Mouse (Mus musculus) lung, adult 2 months (tissue): ENCODE data around the gene Prc1. TPM values are rescaled to one million over a fixed set of nuclear protein-coding genes. Genes with fewer than 3 reads are reported as not detected.

Experiments
- DNase-seq: peaks from one replicate; pipeline ENCODE4 v3.0.0; 2022
- H3K4me1 ChIP-seq: fragments of 200-500 bp; 2 replicates; pipeline ENCODE4 v1.6.1; 2011; ENCODE audit warnings: low read length; ENCODE audit not compliant: control insufficient read depth, insufficient read depth
- H3K4me3 ChIP-seq: fragments of 200-500 bp; replicated peaks from 2 replicates; pipeline ENCODE3; 2011; ENCODE audit warnings: low read depth, mild to moderate bottlenecking, control low read depth, low read length; ENCODE audit errors: extremely low read depth
- CTCF ChIP-seq: fragments of 200-500 bp; IDR thresholded peaks from 2 replicates; pipeline ENCODE4 v1.5.1; 2011; ENCODE audit warnings: mild to moderate bottlenecking, low read length, control low read depth; ENCODE audit not compliant: insufficient read depth
- POLR2A ChIP-seq: fragments of 200-500 bp; IDR thresholded peaks from 2 replicates; pipeline ENCODE4 v1.6.1; 2011; ENCODE audit warnings: low read depth, mild to moderate bottlenecking, control low read depth, low read length, borderline replicate concordance; ENCODE audit errors: extremely low read depth
- WGBS: fragments of 180-500 bp; shearing (Covaris S2); methylation state at CpG from one replicate; pipeline ENCODE4 v1.1.7; 2018; 5-methylcytosine and 5-hydroxymethylcytosine counted together
- polyA plus RNA-seq: library from polyadenylated mRNA; depleted of rRNA; stranded (reverse); fragments of >200 nt; gene quantifications from 2 replicates; pipeline ENCODE4 v1.2.3, GENCODE M21; 2012; rRNA removed

Prc1 gene
- polyA plus RNA-seq, 1 experiment = 5.2 TPM

DNA sequence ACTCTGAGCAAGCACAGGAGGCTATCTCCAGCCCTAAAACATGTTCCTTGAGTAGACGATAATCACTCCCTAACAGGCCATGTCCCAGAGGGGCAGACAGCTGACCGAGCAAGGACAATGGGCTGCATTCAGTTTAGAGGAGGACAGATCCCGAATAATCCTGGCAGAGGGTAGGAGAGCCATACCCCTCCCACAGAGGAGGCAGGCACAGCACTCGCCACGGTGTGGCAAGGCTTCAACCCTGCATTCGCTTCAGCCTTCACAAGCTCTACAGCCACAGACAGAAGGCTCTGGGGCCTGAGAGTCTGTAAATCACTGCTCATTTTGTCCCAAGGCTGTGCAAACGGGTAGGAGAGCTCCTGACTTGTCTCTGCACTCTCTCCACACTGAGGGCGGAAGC, 62.9 kb downstream of the Prc1 start:
- WGBS = 83% methylated on average over 8 of the region's 8 CpGs
- DNase-seq = no peak
- TF ChIP-seq POLR2A = no peak
- TF ChIP-seq CTCF = no peak
- Histone ChIP-seq H3K4me3 (no peak overlapping the region), H3K4me1 (no peaks in the 10 kb centered on the region)

DNA sequence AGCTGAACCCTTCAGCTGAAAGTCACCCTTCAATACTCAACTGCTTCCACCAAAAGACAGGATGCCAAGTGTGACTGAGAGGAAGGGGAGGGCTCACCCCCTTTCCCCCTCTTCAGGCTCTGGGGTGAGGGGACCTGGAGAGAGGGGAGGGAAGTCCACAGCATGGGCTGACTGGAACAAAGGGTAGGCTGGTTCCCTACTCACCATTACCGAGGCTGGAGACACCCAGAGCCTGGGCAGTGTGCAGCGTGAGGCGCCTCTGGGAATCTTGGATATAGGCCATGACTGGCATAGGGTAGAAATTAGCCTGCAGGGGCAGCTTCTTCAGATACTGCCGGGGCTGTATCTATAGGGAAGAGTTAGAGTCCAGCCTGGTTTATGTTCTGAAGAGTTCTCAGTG, 63.8 kb downstream of the Prc1 start:
- Histone ChIP-seq H3K4me3 (no peak overlapping the region), H3K4me1 (no peaks in the 10 kb centered on the region)
- DNase-seq = no peak
- 77% methylated on average over 4 of the region's 4 CpGs for WGBS
- no peak for TF ChIP-seq POLR2A
- no peak for TF ChIP-seq CTCF

DNA sequence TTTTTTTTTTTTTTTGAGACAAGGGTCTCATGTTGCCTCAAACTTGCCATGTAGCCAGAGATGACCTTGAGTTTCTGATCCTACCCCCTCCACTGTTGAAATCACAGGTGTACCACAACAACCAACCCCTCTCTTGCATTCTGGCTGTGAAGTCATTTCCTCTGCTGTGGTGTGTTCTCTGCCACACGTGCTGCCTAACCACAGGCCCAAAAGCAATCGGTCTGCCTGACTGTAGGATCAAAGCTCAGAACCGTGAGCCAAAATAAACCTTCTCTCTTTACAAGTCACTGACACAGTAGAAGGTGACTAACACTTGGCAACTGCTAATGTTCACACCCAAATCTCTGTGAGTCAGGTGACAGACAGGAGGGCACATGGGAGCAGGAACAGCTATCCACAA, 66.2 kb downstream of the Prc1 start:
- WGBS = 39% methylated on average over 3 of the region's 3 CpGs
- Histone ChIP-seq H3K4me3 (no peak overlapping the region), H3K4me1 (no peaks in the 10 kb centered on the region)
- no peak for DNase-seq
- no peak for TF ChIP-seq POLR2A
- no peak for TF ChIP-seq CTCF

DNA sequence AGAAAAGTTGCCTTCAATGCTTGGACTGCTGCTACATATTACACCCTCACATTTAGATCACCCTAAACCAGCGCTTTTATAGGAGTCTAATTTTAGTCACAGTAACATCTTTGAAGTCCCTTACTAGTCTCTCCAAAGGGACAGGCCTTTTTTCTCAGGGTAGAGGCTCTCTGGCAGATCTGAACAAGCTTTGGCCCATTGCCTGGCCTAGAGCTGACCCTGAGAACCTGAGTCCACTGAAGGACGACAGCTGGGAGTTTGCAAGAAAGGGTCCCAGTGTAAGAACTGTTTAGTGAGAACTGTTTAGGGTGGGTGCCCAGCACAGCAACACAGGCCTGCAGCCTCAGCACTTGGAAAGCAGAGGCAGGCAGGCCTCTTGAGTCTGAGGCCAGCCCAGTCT, 71.5 kb downstream of the Prc1 start:
- Histone ChIP-seq H3K4me1 (peaks cover 11% of the 10 kb centered on the region), H3K4me3 (no peak overlapping the region)
- TF ChIP-seq CTCF = no peak
- TF ChIP-seq POLR2A = no peak
- no peak for DNase-seq
- WGBS = 76% methylated on average over 2 of the region's 2 CpGs

Other genes starting within 250 kb of the Prc1 start
- gene Idh2, start 179.1 kb upstream of the Prc1 start, polyA plus RNA-seq = 144 and 162 TPM in 2 replicates
- 14.7 and 19.0 TPM in 2 replicates for gene Sema4b, start 107.6 kb upstream of the Prc1 start, polyA plus RNA-seq
- 93.8 and 94.6 TPM in 2 replicates for gene Cib1, start 61.6 kb upstream of the Prc1 start, polyA plus RNA-seq
- gene Gdpgp1, start 61.6 kb upstream of the Prc1 start, polyA plus RNA-seq = 2.4 and 3.2 TPM in 2 replicates
- gene Ttll13, start 48.1 kb upstream of the Prc1 start, polyA plus RNA-seq = 1.2 and 1.3 TPM in 2 replicates
- 21.0 and 26.2 TPM in 2 replicates for gene Ngrn, start 33.2 kb upstream of the Prc1 start, polyA plus RNA-seq
- 11.9 and 14.4 TPM in 2 replicates for gene Vps33b, start 24.8 kb upstream of the Prc1 start, polyA plus RNA-seq
- gene Rccd1, start 30.0 kb downstream of the Prc1 start, polyA plus RNA-seq = 10.8 and 12.2 TPM in 2 replicates
- 102 and 105 TPM in 2 replicates for gene Unc45a, start 46.6 kb downstream of the Prc1 start, polyA plus RNA-seq
- gene Hddc3, start 48.7 kb downstream of the Prc1 start, polyA plus RNA-seq = 20.4 and 26.9 TPM in 2 replicates
- gene Man2a2, start 76.9 kb downstream of the Prc1 start, polyA plus RNA-seq = 93.7 and 96.3 TPM in 2 replicates
- 51.4 and 60.1 TPM in 2 replicates for gene Fes, start 93.5 kb downstream of the Prc1 start, polyA plus RNA-seq
- gene Furin, start 111.0 kb downstream of the Prc1 start, polyA plus RNA-seq = 106 and 114 TPM in 2 replicates
- 0.42 and 0.75 TPM in 2 replicates for gene Blm, start 240.7 kb downstream of the Prc1 start, polyA plus RNA-seq